Mouse (Mus musculus) embryonic facial prominence, embryonic 15.5 days (tissue): Measurements from ENCODE around the gene Kazald1. TPM values are rescaled to one million over a fixed set of nuclear protein-coding genes. Genes with fewer than 3 reads are reported as not detected.

Source experiments
- ATAC-seq: fragments of 200-750 bp; cut with Nextera tagmentation; 2 replicates; pipeline ENCODE4 v1.8.0; 2017; ENCODE audit warnings: low read depth, moderate TSS enrichment; ENCODE audit not compliant: insufficient number of reproducible peaks, low FRiP score, low TSS enrichment
- H3K27ac ChIP-seq: fragments of 300-500 bp; sonication (generic); replicated peaks from 2 replicates; pipeline ENCODE4 v1.5.1; 2015; ENCODE audit warnings: mild to moderate bottlenecking, inconsistent platforms
- H3K27me3 ChIP-seq: fragments of 300-500 bp; sonication (generic); 2 replicates; pipeline ENCODE4 v1.6.1; 2015; ENCODE audit warnings: inconsistent platforms
- H3K36me3 ChIP-seq: fragments of 300-500 bp; sonication (generic); 2 replicates; pipeline ENCODE4 v1.6.1; 2015; ENCODE audit warnings: mild to moderate bottlenecking, inconsistent platforms
- H3K4me1 ChIP-seq: fragments of 300-500 bp; sonication (generic); 2 replicates; pipeline ENCODE4 v1.6.1; 2015; ENCODE audit warnings: inconsistent platforms
- H3K4me2 ChIP-seq: fragments of 300-500 bp; sonication (generic); replicated peaks from 2 replicates; pipeline ENCODE4 v1.6.1; 2015; ENCODE audit warnings: mild to moderate bottlenecking, inconsistent platforms
- H3K4me3 ChIP-seq: fragments of 300-500 bp; sonication (generic); replicated peaks from 2 replicates; pipeline ENCODE4 v1.5.1; 2015; ENCODE audit warnings: mild to moderate bottlenecking, inconsistent platforms
- H3K9ac ChIP-seq: fragments of 300-500 bp; sonication (generic); 2 replicates; pipeline ENCODE4 v1.6.1; 2015; ENCODE audit warnings: inconsistent platforms
- H3K9me3 ChIP-seq: fragments of 300-500 bp; sonication (generic); replicated peaks from 2 replicates; pipeline ENCODE4 v1.6.1; 2016; ENCODE audit warnings: inconsistent platforms
- WGBS: fragments of 180-500 bp; shearing (Covaris S2); methylation state at CpG from one replicate; pipeline ENCODE4 v1.1.7; 2015; 5-methylcytosine and 5-hydroxymethylcytosine counted together
- polyA plus RNA-seq: library from polyadenylated mRNA; unstranded; fragments of >200 nt; fragmentation: Nextera tagmentation; extraction: Ambion mirVana; gene quantifications from 2 replicates; pipeline ENCODE4 v1.2.1, GENCODE M21; 2015

Gene Kazald1
- 58.2 and 59.1 TPM in 2 replicates for polyA plus RNA-seq

DNA sequence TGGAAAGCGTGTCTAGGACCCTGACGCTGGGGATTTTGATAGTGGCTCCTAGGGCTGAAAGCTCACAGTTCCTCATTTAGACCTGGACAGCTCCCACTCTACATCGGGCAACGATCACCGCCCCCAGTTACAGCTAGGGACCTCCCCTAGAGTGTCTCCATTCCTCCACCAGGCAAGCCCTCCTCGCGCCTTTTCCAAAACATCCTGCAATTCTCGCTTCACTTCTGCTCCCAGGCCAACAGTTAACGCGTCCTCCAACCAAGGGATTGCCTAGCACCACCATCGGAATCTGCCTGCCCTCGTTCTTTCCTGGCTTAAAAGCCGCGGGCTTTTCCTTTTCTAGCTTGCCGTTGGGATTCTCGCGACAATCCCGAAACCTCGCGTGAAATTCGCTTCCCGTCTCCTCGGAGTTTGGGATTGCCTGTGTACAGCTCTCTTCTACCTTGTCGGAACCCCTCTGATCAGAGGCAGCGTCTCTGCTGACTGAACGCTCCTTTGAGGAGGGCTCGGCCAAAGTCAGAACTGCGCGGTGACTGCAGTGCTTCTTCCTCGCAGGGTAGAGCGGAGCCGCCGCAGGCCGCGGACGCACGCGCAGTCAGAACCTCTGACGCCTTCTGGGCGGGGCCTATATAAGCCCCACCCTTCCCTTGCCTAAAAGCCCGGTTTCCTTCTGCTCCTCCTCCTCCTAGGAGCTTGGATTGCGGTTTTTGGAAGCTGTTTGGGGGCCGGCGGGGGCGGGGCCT, at the start of gene Kazald1:
TSS of gene Kazald1 (plus strand) at position 662 of the 743 bp plus-strand sequence.
- H3K27me3 ChIP-seq, result peaks cover 32% of the 10 kb centered on the region
- peak within 1 kb of the TSS; percentile 78 for H3K4me3 ChIP-seq
- peak within 1 kb of the TSS; percentile 92 for H3K4me2 ChIP-seq
- no peaks in the 10 kb centered on the region for H3K36me3 ChIP-seq
- peak within 1 kb of the TSS; percentile 99 for H3K27ac ChIP-seq
- peak; percentile 88 for ATAC-seq
- peak within 1 kb of the TSS; percentile 78 for H3K9ac ChIP-seq
- WGBS, result under 1% methylated on average over 45 of the region's 45 CpGs
- no peaks in the 10 kb centered on the region for H3K9me3 ChIP-seq
- H3K4me1 ChIP-seq, result peaks cover 53% of the 10 kb centered on the region

DNA sequence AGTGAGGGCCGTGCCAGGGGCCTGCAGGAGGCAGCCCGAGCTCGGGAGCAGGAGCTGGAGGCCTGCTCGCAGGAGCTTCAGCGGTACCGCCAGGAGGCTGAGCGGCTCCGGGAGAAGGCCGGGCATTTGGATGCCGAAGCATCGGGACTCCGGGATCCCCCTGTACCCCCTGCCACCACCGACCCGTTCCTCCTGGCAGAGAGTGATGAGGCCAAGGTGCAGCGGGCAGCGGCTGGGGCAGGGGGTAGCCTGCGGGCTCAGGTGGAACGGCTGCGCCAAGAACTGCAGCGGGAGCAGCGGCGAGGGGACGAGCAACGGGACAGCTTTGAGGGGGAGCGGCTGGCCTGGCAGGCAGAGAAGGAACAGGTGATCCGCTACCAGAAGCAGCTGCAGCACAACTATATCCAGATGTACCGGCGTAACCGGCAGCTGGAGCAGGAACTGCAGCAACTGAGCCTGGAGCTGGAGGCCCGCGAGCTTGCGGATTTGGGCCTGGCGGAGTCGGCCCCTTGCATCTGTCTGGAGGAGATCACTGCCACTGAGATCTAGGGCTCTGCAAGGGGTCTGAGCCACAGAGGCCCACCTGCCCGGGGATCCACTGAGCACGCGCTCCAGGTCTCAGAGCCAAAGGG, 49.0 kb upstream of the Kazald1 start:
- H3K9me3 ChIP-seq, result no peaks in the 10 kb centered on the region
- peaks cover 64% of the 10 kb centered on the region for H3K36me3 ChIP-seq
- 65% methylated on average over 37 of the region's 37 CpGs for WGBS
- no peak overlapping the region for H3K4me3 ChIP-seq
- no peaks in the 10 kb centered on the region for H3K27me3 ChIP-seq
- no peak overlapping the region for H3K27ac ChIP-seq
- H3K4me2 ChIP-seq, result no peak overlapping the region
- H3K4me1 ChIP-seq, result peaks cover 39% of the 10 kb centered on the region
- no peak for ATAC-seq
- H3K9ac ChIP-seq, result no peak overlapping the region

DNA sequence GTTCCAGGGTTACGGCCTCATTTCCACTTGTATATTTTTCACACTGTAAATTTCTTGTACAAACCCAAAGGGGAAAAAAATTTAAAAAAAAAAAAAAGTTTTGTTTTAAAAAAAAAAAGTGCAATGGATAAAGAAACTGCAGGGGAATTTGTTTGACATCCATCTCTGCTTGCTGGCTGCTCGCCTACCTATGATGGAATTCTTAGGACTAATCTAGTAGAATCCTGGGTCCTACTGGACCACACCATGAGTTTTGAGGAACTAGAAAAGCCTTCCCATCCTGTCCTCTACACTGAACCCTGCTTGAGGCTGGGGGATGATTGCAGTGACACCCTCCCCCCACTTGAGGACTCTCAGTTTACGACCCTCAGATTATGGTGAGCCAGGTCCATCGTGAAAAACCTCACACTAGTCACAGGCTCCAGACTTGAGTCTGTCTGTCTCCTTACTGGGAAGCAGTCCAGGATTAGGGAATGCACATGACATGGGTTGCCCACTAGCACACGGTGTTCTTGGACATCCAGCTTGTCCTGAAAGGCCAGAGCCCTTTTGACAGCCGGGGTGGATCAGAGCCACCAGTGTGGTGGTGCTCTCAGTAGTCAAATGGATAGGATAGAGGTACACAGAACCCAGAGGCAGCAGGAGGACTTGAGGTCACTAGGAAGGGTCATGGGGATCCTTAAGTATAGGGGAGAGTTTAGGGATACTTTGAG, 47.9 kb upstream of the Kazald1 start:
- peaks cover 55% of the 10 kb centered on the region for H3K36me3 ChIP-seq
- 77% methylated on average over 6 of the region's 6 CpGs for WGBS
- H3K27ac ChIP-seq, result no peak overlapping the region
- H3K9ac ChIP-seq, result no peak overlapping the region
- no peaks in the 10 kb centered on the region for H3K9me3 ChIP-seq
- no peaks in the 10 kb centered on the region for H3K27me3 ChIP-seq
- ATAC-seq, result no peak
- peaks cover 38% of the 10 kb centered on the region for H3K4me1 ChIP-seq
- no peak overlapping the region for H3K4me3 ChIP-seq
- no peak overlapping the region for H3K4me2 ChIP-seq

DNA sequence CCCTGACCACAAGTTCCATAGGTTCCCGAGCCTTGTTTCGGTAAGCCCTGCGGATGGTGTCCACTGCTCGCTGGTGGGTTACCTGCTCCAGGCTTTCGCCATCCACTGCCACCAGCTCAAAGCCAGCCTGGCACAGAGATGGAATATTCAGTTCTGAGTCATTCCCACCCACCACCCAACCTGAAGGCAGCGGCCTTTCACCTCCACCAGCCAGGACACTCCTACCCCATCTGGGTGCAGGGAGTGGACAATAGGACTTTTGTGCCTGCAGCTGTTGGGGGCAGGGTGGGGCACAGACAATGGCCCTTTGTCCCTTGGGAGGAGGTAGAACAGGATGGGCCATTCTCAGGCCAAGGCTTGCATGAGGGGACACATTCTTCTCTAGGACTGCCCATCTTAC, 47.2 kb upstream of the Kazald1 start:
- ATAC-seq, result no peak
- no peak overlapping the region for H3K4me3 ChIP-seq
- no peak overlapping the region for H3K4me2 ChIP-seq
- peaks cover 49% of the 10 kb centered on the region for H3K36me3 ChIP-seq
- 74% methylated on average over 6 of the region's 6 CpGs for WGBS
- no peak overlapping the region for H3K27ac ChIP-seq
- no peaks in the 10 kb centered on the region for H3K27me3 ChIP-seq
- no peak overlapping the region for H3K9ac ChIP-seq
- H3K9me3 ChIP-seq, result no peaks in the 10 kb centered on the region
- H3K4me1 ChIP-seq, result peaks cover 45% of the 10 kb centered on the region

DNA sequence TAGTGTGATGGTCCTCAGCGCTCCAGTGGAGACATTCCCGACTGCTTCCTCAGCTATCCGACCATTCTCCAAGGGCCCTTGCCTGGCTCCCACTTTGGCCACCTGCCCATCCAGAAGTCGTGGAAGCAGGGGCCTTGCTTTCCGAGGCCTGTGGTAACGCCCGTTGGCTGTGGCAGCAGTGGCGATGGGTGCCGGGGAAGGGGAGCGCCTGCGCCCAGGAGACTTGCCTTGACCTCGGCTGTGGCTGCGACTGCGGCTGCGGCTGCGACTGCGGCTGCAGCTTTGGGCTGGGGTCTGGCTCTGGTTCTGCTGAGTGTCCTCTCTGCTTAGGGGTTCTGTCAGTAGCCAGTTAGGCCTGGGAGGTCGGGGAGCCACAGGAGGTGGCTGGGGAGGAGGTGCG, 46.3 kb upstream of the Kazald1 start:
- H3K4me2 ChIP-seq, result no peak overlapping the region
- peaks cover 43% of the 10 kb centered on the region for H3K36me3 ChIP-seq
- no peak overlapping the region for H3K27ac ChIP-seq
- H3K9me3 ChIP-seq, result no peaks in the 10 kb centered on the region
- WGBS, result 56% methylated on average over 19 of the region's 19 CpGs
- H3K27me3 ChIP-seq, result no peaks in the 10 kb centered on the region
- ATAC-seq, result no peak
- no peak overlapping the region for H3K9ac ChIP-seq
- H3K4me1 ChIP-seq, result peaks cover 47% of the 10 kb centered on the region
- H3K4me3 ChIP-seq, result no peak overlapping the region

DNA sequence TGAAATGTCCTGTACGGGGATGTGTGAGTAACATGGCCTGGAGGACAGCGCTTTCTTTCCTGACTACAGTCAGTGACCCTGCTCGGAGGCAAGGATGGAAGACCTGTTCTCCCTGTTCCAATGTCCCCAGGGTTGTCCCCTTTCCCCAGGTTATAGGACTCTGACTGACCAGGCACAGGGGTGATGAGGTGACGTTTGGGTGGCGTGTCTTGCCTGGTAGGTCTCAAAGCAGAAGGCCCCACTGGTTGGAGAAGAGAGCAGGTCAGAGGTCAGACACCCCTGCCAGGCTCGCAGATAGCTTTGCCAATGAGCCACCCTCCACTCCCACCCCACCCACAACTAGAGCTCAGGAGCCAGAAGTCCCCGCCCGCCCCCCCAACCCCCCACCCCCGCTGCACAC, 45.5 kb upstream of the Kazald1 start:
- Histone ChIP-seq H3K9me3 (no peaks in the 10 kb centered on the region), H3K4me3 (no peak overlapping the region), H3K27ac (no peak overlapping the region), H3K4me2 (no peak overlapping the region), H3K4me1 (peaks cover 42% of the 10 kb centered on the region), H3K36me3 (peaks cover 37% of the 10 kb centered on the region), H3K27me3 (no peaks in the 10 kb centered on the region), H3K9ac (no peak overlapping the region)
- WGBS, result 52% methylated on average over 9 of the region's 9 CpGs
- no peak for ATAC-seq

DNA sequence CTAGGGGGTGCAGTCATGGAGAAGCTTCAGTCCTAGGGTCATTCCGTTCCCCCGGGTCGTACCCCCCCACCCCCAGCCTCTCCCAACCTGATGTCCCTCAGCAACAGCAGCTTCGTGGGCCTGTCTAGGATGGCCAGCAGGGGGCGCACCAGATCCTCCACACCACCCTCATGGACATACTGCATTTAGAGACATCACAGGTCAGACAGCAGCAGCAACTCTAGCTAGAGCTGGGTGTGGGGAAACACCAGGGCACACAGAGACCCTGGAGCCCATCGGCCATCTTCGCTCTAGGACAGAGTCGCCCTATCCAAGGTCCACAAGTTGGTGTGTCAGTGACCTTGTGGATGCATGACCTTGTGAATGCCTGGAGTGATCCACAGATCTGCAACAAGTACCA, 44.9 kb upstream of the Kazald1 start:
- Histone ChIP-seq H3K36me3 (peaks cover 32% of the 10 kb centered on the region), H3K9me3 (no peaks in the 10 kb centered on the region), H3K9ac (no peak overlapping the region), H3K27ac (no peak overlapping the region), H3K4me1 (peaks cover 42% of the 10 kb centered on the region), H3K4me3 (no peak overlapping the region), H3K4me2 (peak overlapping the region; percentile 51; the same call in 1 of the 2 replicates), H3K27me3 (no peaks in the 10 kb centered on the region)
- ATAC-seq, result no peak
- WGBS, result 31% methylated on average over 8 of the region's 8 CpGs

DNA sequence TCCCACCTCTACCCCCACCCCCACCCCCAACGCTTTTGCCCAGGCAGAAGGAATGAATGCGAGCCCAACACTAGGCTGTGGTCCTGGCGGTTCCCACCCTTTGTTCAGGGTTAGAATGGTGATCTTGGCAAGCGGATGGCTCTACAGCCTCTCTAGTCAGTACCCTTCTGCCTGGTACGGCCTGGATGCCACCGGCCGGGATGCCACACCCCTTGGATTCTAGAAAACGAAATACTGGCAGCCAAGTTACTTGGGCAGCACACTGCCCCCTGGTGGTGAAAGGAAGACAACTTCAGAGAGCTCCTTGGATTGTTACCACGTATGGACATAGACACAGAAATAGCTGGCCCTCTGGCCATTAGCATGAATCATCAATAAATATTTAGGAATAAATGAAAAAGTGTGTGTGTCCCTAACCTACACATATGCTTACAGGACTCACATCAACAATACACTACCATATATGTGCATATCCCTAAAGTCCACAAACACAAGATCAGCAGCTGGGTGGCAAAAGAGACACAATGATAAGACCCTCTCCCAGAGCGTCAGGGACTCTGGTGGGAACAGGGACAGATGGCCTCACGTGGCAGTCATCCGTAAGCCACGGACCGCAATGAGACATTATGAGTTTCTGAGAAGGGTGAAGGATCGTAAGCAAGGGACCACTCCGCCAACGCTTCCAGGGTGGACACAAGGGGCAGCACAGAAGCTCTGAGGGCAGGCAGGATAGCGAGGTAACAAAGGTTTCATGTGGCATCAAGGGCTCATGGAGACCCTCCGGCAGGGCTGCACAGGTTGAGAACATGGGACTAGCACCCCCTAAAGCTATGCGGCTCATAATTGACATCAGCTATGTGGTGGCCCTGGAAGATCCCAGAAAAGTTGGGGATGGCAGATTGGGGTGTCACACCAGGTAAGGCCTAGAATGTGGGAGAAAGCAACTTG, 44.0 kb upstream of the Kazald1 start:
- H3K9ac ChIP-seq, result no peak overlapping the region
- no peaks in the 10 kb centered on the region for H3K27me3 ChIP-seq
- H3K4me1 ChIP-seq, result peaks cover 38% of the 10 kb centered on the region
- H3K9me3 ChIP-seq, result no peaks in the 10 kb centered on the region
- H3K27ac ChIP-seq, result peak overlapping the region; percentile 34; the same call in 1 of the 2 replicates
- peak overlapping the region; percentile 21; the same call in 1 of the 2 replicates for H3K4me3 ChIP-seq
- H3K36me3 ChIP-seq, result peaks cover 23% of the 10 kb centered on the region
- WGBS, result 41% methylated on average over 20 of the region's 20 CpGs
- ATAC-seq, result peak; percentile 37
- H3K4me2 ChIP-seq, result peak overlapping the region; percentile 51

DNA sequence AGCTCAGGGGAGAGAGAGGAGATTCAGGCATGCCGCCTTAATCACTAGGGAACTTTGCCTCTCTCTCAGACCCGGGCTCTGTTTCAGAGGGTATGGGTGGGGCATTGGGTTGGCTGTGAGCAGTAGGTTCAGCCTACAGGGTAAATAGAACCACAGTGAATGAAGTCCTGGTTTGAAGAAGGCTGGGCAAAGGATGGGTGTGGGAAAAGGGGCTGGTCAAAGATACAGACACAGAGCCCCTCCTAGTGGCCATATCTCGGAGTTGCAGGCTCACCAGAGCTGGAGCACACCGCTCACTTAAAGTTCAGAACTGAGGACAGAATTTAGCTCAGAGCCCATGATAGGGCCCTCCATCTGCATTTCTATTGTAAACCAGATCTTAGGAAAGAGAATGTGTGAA, 43.3 kb upstream of the Kazald1 start:
- H3K4me3 ChIP-seq, result no peak overlapping the region
- no peaks in the 10 kb centered on the region for H3K9me3 ChIP-seq
- peak; percentile 67; the same call in 1 of the 2 replicates for ATAC-seq
- H3K27me3 ChIP-seq, result no peaks in the 10 kb centered on the region
- H3K27ac ChIP-seq, result peak overlapping the region; percentile 34; the same call in 1 of the 2 replicates
- H3K9ac ChIP-seq, result no peak overlapping the region
- H3K4me2 ChIP-seq, result no peak overlapping the region
- WGBS, result 18% methylated on average over 4 of the region's 4 CpGs
- H3K4me1 ChIP-seq, result peaks cover 32% of the 10 kb centered on the region
- peaks cover 15% of the 10 kb centered on the region for H3K36me3 ChIP-seq

DNA sequence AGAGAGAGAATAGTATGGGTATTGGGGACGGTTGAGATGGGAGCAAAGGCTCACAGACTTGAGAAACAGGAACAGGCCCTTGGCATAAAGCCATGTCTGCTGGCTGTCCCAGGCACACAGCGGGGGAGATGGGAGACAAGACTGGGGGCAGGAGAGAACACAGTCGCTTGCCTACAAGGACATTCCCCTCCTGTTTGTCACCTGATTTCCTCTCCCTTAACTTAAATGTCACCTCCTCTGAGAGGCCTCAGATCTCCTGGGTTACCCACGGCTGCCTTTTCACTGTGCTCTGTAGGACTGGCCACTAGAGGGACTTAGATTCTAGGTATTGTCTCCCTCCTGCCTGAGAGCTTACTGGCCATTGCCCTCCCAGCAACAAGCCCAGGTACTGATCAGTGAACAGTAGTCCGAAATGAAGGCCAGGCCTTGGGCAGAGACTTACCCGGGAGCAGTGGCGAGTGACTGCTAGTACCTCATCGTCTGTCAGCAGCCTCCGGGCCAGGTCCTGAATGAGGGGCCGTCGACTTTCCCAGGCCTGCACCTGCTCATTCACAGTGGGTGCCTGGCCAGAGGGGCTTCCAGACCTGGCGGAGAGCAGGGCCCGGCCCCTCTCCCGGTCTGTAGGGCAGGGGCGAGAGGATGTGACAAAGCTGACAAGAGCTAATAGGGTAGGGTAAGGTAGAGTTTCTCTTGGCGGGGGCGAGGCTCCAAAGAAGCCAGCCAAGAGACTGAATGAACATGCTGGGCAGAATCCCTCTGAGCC, 42.3 kb upstream of the Kazald1 start:
- Histone ChIP-seq H3K27me3 (no peaks in the 10 kb centered on the region), H3K4me2 (no peak overlapping the region), H3K4me3 (no peak overlapping the region), H3K27ac (no peak overlapping the region), H3K9me3 (no peaks in the 10 kb centered on the region), H3K9ac (peak overlapping the region; percentile 23; the same call in 1 of the 2 replicates), H3K36me3 (peaks cover 6% of the 10 kb centered on the region), H3K4me1 (peaks cover 29% of the 10 kb centered on the region)
- 47% methylated on average over 17 of the region's 17 CpGs for WGBS
- no peak for ATAC-seq
